Mouse (Mus musculus) embryo, embryonic 10.5 days (tissue): ENCODE data around the gene Rhoh.

ENCODE experiments used
- DNase-seq: peaks from one replicate; pipeline ENCODE4 v3.0.0-alpha.2; 2015; ENCODE audit warnings: low spot score

The Rhoh gene

GRCm38 (mm10) chr5:65929162-65929561 lies 68.1 kb downstream of the Rhoh start:
- no peak for DNase-seq

- DNase-seq: no peak
Observed at GRCm38 (mm10) chr5:65930171-65930570, 69.2 kb downstream of the Rhoh start.

GRCm38 (mm10) chr5:65933258-65933657 lies 72.2 kb downstream of the Rhoh start:
- DNase-seq: no peak

- DNase-seq: no peak
Observed at GRCm38 (mm10) chr5:65933764-65934163, 72.8 kb downstream of the Rhoh start.

- no peak for DNase-seq
Observed at GRCm38 (mm10) chr5:65934783-65935182, 73.8 kb downstream of the Rhoh start, which contains the start of gene Chrna9. Chrna9 (plus strand) TSS chr5:65934921.

- no peak for DNase-seq
Observed at GRCm38 (mm10) chr5:65937011-65937726, 76.2 kb downstream of the Rhoh start.

GRCm38 (mm10) chr5:65937998-65938715 lies 77.1 kb downstream of the Rhoh start:
- peak; percentile 92 for DNase-seq

GRCm38 (mm10) chr5:65941145-65941544 lies 80.1 kb downstream of the Rhoh start:
- no peak for DNase-seq
